Mouse (Mus musculus) liver, embryonic 13.5 days (tissue): ENCODE results near the gene Sh3bp5l. TPM values are rescaled to one million over a fixed set of nuclear protein-coding genes. Genes with fewer than 3 reads are reported as not detected.

Experiments
- ATAC-seq: fragments of 200-750 bp; cut with Nextera tagmentation; 2 replicates; pipeline ENCODE4 v1.8.0; 2017; ENCODE audit warnings: low read depth, mild to moderate bottlenecking, moderate number of reproducible peaks, moderate library complexity
- DNase-seq: peaks from one replicate; pipeline ENCODE4 v3.0.0; 2022
- H3K27ac ChIP-seq: fragments of 300-500 bp; sonication (generic); 2 replicates; pipeline ENCODE4 v1.5.1; 2015; ENCODE audit warnings: moderate library complexity, mild to moderate bottlenecking, inconsistent platforms
- H3K27me3 ChIP-seq: fragments of 300-500 bp; sonication (generic); 2 replicates; pipeline ENCODE4 v1.6.1; 2015; ENCODE audit warnings: mild to moderate bottlenecking, inconsistent platforms
- H3K36me3 ChIP-seq: fragments of 300-500 bp; sonication (generic); 2 replicates; pipeline ENCODE4 v1.6.1; 2015; ENCODE audit warnings: mild to moderate bottlenecking, inconsistent platforms
- H3K4me1 ChIP-seq: fragments of 300-500 bp; sonication (generic); replicated peaks from 2 replicates; pipeline ENCODE4 v1.6.1; 2015; ENCODE audit warnings: inconsistent platforms
- H3K4me2 ChIP-seq: fragments of 300-500 bp; sonication (generic); 2 replicates; pipeline ENCODE4 v1.6.1; 2015; ENCODE audit warnings: inconsistent platforms, mild to moderate bottlenecking, moderate library complexity
- H3K4me3 ChIP-seq: fragments of 300-500 bp; sonication (generic); replicated peaks from 2 replicates; pipeline ENCODE4 v1.5.1; 2015; ENCODE audit warnings: mild to moderate bottlenecking, inconsistent platforms
- H3K9ac ChIP-seq: fragments of 300-500 bp; sonication (generic); 2 replicates; pipeline ENCODE4 v1.6.1; 2015; ENCODE audit warnings: mild to moderate bottlenecking, inconsistent platforms
- H3K9me3 ChIP-seq: fragments of 300-500 bp; sonication (generic); replicated peaks from 2 replicates; pipeline ENCODE4 v1.6.1; 2016; ENCODE audit warnings: inconsistent platforms
- WGBS: fragments of 180-500 bp; shearing (Covaris S2); methylation state at CpG from one replicate; pipeline ENCODE4 v1.1.7; 2015; ENCODE audit not compliant: insufficient replicate concordance; 5-methylcytosine and 5-hydroxymethylcytosine counted together
- polyA plus RNA-seq: library from polyadenylated mRNA; unstranded; fragments of >200 nt; fragmentation: Nextera tagmentation; extraction: Ambion mirVana; gene quantifications from 2 replicates; pipeline ENCODE4 v1.2.1, GENCODE M21; 2015

The Sh3bp5l gene
- polyA plus RNA-seq, 1 experiment from 2014 or later: 19.7 TPM

DNA sequence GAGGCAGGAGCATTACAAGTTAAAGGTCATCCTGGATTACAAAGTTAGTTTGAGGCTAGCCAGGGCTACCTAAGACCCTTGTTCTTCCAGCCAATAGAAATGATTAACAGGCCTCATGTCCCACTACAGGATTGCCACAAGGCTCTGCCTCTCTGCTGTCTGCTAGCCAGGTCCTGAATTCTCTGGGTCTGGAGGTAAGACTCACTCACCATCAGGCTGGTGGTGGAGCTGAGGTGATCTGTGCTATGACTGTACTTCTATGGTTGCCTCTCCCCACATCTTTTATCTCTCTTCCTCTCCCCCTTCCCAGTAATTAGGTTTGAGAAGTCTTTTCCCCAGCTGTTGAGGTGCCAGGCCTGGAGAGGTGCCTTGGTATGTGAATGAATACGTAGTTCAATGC lies 49.0 kb downstream of the Sh3bp5l start:
- Histone ChIP-seq H3K9me3 (no peaks in the 10 kb centered on the region), H3K4me1 (peaks cover 7% of the 10 kb centered on the region), H3K36me3 (no peaks in the 10 kb centered on the region), H3K9ac (no peak overlapping the region), H3K4me2 (no peak overlapping the region), H3K4me3 (no peak overlapping the region), H3K27me3 (peaks cover 6% of the 10 kb centered on the region; the same call in 1 of the 2 replicates), H3K27ac (no peak overlapping the region)
- DNase-seq (no peak), ATAC-seq (no peak)
- WGBS: 63% methylated on average over 1 of the region's 1 CpGs

DNA sequence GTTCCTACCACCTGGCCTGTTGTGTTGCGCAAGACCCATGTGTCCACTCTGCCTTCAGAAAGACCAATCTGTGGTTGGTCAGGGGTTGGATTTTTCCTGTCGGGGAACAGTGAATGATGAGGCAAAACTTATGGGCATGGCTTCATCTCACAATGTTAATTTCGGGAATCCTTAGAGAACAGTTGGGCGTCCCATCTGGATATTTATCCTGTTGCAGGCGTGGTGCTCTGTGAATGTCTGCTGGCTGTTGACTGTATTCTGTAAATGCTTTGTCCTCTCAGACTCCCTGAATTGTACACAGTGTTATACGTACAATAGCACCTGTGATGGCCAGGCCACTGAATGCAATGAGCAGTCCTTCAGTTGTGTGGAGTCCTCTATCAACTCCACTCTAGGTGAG lies 51.9 kb downstream of the Sh3bp5l start:
- Histone ChIP-seq H3K9ac (no peak overlapping the region), H3K27me3 (peaks cover 6% of the 10 kb centered on the region; the same call in 1 of the 2 replicates), H3K4me2 (no peak overlapping the region), H3K4me1 (peaks cover 7% of the 10 kb centered on the region), H3K36me3 (no peaks in the 10 kb centered on the region), H3K9me3 (no peaks in the 10 kb centered on the region), H3K27ac (no peak overlapping the region), H3K4me3 (no peak overlapping the region)
- ATAC-seq (no peak), DNase-seq (no peak)
- WGBS: 69% methylated on average over 6 of the region's 6 CpGs

Other genes starting within 250 kb of the Sh3bp5l start
- gene Gm12248, start 237.6 kb upstream of the Sh3bp5l start, polyA plus RNA-seq: not detected in 2 replicates
- 39.8 and 44.9 TPM in 2 replicates for gene Cnot8, start 226.6 kb upstream of the Sh3bp5l start, polyA plus RNA-seq
- 15.5 and 16.0 TPM in 2 replicates for gene Gemin5, start 162.2 kb upstream of the Sh3bp5l start, polyA plus RNA-seq
- gene Mrpl22, start 159.1 kb upstream of the Sh3bp5l start, polyA plus RNA-seq: 134 and 138 TPM in 2 replicates
- gene Igtp, start 131.2 kb upstream of the Sh3bp5l start, polyA plus RNA-seq: 6.4 and 7.7 TPM in 2 replicates
- gene Irgm2, start 131.1 kb upstream of the Sh3bp5l start, polyA plus RNA-seq: 2.6 and 3.8 TPM in 2 replicates
- gene 4930438A08Rik, start 55.9 kb upstream of the Sh3bp5l start, polyA plus RNA-seq: 0.21 and 0.36 TPM in 2 replicates
- 12.2 and 12.6 TPM in 2 replicates for gene Zfp692, start 23.7 kb upstream of the Sh3bp5l start, polyA plus RNA-seq
- 40.5 and 47.7 TPM in 2 replicates for gene Zfp672, start 385 bp upstream of the Sh3bp5l start, polyA plus RNA-seq
- 0.39 TPM in 1 of 2 replicates, not detected in the other for gene Lypd8, start 48.3 kb downstream of the Sh3bp5l start, polyA plus RNA-seq
- not detected in 2 replicates for gene 1810065E05Rik, start 90.4 kb downstream of the Sh3bp5l start, polyA plus RNA-seq
- gene Gm12253, start 101.8 kb downstream of the Sh3bp5l start, polyA plus RNA-seq: not detected in 2 replicates
- not detected in 2 replicates for gene Lypd9, start 122.2 kb downstream of the Sh3bp5l start, polyA plus RNA-seq
- gene Olfr30, start 131.5 kb downstream of the Sh3bp5l start, polyA plus RNA-seq: not detected in 2 replicates
- gene Olfr332, start 161.8 kb downstream of the Sh3bp5l start, polyA plus RNA-seq: not detected in 2 replicates
- not detected in 2 replicates for gene Olfr331, start 171.8 kb downstream of the Sh3bp5l start, polyA plus RNA-seq
- not detected in 2 replicates for gene Olfr330, start 204.1 kb downstream of the Sh3bp5l start, polyA plus RNA-seq
- gene Olfr329-ps, start 215.7 kb downstream of the Sh3bp5l start, polyA plus RNA-seq: not detected in 2 replicates
- not detected in 2 replicates for gene Olfr328, start 224.9 kb downstream of the Sh3bp5l start, polyA plus RNA-seq
- not detected in 2 replicates for gene Olfr224, start 239.8 kb downstream of the Sh3bp5l start, polyA plus RNA-seq
- gene Olfr325, start 247.0 kb downstream of the Sh3bp5l start, polyA plus RNA-seq: not detected in 2 replicates